Mouse (Mus musculus) c-Kit-positive CD71-positive TER-119-negative erythroid progenitor cells, embryonic 14.5 days (primary cell): Measurements from ENCODE around the gene Mlh3.
"Not testable (repeated sequence)": the region's sequence is repeated elsewhere in the genome, so short reads cannot be mapped to it uniquely, and the experiment has no call there.

ENCODE experiments used
- DNase-seq: peaks from one replicate; pipeline ENCODE4 v3.0.0-alpha.2; 2013; ENCODE audit warnings: low read depth

Mlh3 gene

GRCm38 (mm10) chr12:85270319-85270718 lies at the start of gene Mlh3:
Gene Mlh3, minus strand, starts transcription at chr12:85270599.
- DNase-seq: peak; percentile 80

DNA sequence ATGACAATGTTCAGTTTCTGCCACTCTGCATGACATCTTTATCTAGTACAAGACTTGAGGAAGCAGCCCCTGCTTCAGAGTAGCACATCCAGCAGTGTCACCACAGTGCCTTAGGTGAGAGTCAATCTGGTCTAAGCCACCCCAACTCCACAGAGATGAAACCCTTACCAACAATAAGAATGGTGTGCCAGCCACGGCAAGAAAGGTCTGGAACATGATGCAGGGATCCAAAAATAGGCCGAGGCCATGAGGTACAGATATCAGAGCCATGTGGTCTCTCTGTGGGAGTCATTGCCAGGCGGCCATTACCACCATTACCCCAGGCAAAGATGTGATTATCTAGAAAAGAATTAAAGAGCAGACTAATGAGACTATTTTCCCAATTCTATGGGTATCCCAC lies 38.3 kb upstream of the Mlh3 start:
- DNase-seq: no peak

DNA sequence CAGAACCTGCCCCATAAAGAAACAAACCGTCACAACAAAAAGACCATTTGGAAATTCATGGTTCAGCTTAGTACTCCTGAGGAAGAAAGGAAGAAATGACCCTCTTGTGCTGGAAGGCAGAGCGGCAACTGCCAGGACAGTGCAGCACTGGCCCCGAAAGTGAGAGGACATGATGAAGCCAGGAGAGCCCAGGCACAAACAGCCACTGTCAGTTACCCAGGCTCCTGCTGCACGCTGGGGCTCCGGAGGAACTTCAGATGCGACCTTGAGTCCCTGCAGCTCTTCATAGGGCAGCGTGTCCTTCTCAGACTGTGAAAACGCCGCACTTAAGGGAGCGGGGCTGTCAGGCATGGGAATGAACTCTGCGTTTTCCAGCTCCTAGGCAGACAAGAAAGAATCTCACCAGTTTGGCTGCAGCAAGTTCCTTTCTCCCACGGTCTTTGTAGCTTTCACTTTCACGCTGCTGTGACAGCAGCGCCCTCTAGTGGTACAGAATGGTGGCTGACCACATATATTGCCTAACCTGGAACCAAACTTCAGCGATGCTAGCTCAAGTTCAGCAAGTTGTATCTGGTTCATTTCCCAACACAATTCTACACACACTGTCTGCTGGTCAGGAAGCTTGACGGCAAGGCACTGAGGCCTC lies 35.0 kb upstream of the Mlh3 start:
- DNase-seq: peak; percentile 80

DNA sequence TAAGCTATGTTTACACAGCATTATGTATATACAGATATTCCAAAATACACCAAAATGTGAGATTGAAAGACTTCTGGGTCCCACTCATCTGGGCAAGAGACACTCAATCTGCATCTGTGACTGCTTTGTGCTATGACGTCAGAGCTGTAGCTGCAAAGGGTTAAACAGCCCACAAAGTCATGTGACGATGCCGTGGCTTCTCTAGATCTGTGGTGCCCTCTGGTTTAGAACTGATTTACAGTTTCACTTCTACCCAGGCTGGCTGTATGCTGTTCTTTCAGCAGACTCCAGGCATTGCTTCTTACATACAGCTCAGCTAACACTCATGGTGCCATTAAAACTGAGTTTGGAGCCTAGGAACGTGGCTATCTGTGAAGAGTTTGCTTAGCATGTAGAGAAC lies 34.3 kb upstream of the Mlh3 start:
- DNase-seq: no peak

DNA sequence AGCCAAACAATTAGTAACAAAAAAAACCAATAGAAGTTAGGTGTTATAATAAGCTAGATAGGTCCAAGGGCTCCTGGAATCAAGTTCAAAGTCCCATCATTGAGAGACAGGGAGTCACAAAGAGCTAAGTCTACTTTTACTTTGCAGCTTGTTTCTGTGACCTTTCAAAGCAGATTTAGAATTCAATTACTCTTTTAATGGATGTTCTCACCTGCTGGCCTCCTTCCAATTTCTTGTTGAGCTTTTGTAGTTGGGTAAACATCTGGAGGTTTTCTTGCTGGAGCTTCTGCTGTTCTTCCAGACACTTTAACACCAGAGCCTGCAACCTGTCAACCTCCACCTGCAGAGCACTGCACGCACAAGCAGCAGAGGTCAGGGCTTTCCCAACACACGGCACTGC lies 32.9 kb upstream of the Mlh3 start:
- no peak for DNase-seq

GRCm38 (mm10) chr12:85298835-85299180 lies 28.4 kb upstream of the Mlh3 start:
- DNase-seq: no peak

GRCm38 (mm10) chr12:85298127-85298834 lies 27.9 kb upstream of the Mlh3 start:
- no peak for DNase-seq

- no peak for DNase-seq
Measured at GRCm38 (mm10) chr12:85297345-85297997, 27.1 kb upstream of the Mlh3 start.

GRCm38 (mm10) chr12:85296915-85297314 lies 26.5 kb upstream of the Mlh3 start:
- DNase-seq: no peak

GRCm38 (mm10) chr12:85295506-85295905 lies 25.1 kb upstream of the Mlh3 start:
- no peak for DNase-seq

DNA sequence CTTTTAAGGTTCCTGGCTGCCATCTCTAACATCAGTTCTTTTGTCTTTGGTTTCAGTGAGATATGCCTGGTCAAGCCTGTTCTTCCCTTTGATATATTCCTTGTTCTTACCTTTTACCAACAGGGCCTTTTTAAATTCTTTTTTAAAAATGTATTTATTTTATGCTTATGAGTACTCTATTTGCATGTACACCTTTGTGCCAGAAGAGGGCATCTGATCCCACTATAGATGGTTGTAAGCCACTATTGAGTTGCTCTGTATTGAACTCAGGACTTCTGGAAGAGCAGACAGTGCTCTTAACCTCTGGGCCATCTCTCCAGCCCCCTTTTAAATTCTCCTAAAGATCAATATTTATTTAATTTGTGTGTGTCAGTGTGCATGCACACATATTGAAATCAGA lies 22.5 kb upstream of the Mlh3 start:
- DNase-seq: no peak

DNA sequence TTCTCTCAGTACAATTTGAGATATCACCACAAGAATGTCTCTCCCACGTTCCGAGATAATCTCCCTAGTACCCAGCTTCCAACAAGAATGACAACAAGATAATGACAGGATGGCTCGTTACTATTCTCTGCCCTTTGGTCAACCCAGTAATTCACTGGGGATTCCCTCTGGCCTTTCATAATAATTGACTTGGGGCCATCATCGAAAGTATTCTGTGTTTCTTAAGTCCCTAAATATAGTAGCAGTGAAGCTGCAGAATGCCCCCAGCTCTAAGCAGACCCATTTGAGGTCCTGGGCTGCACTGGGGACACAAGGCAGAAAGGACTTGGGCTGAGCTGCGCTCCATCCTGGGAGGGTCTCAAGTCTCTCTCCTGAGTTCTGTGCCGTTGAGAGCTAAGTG lies 21.9 kb upstream of the Mlh3 start:
- no peak for DNase-seq

DNA sequence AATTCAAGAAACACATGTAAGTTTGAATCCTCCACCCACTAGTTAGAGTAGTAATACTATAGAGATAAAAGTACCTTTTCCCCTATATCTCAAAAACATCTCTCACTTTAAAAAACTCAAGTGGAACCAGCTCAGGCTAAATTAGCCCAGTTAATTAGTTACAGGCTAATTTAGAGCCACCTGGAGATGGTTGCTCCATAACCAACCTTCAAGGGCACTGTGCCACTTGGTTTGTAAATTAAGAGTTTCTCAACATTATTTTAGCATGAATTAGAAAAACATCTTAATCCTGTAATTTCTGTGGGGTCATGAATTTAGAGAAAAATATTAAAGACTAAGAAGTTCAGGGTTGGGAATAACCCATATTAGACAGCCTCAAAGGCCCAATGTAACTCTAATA lies 21.1 kb upstream of the Mlh3 start:
- DNase-seq: no peak

DNA sequence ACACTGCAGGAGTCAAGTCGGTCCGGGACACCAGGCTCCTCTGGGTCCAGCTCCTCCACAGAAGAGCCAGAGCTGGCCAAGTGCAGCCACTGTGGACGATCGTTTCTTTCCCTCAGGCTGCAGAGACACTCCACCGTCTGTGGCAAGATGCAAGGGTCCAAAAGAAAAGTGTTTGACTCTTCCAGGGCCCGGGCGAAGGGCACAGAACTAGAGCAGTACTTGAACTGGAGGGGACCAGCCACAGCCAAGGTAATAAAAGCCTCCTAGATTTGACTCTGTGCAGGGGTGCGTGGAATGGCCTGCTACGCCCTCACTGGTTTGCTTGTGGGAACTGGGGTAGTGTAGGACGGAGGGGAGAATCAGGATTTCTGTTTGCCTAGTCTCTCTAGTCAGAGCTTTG lies 20.2 kb upstream of the Mlh3 start:
- DNase-seq: no peak

DNA sequence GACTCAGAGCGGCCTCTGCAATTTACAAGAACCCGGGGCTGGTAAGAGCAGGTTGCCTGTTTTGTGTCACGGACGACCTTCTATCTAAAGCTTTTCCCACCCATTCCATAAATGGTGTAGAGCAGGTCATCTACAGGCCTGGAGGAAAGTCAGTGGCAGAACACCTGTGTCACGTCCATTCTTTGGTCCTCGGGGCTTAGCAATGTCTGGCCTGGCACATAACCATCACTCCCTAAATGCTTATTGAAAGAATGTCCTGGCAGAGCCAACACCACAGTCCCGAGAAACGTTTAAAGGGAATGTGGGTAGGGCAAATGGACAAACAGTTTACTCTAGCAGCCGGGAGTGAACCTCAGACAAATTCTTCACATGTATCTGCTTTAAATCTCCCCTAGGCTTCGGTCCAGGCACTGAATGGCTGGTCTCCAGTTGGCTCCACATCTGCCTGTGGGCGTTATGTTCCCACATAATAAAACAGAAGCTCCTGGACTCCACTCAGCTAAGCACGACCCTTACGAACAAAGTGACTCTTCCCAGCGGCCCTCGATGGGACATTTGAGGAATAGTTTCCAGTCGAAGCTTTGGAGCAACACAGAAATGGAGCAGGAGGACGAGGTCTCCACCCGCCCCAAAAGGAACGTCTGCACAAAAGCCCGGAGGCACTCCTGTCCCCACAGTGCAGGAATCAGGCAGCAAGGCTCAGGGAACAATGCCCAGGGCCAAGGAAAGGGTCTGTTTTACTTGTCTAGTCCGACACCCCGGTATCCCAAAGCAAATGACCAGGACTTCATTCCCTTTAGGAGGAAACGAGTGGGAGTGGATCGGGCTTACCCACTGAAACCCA lies 19.0 kb upstream of the Mlh3 start:
- DNase-seq: no peak

- peak; percentile 72 for DNase-seq
Measured at GRCm38 (mm10) chr12:85288486-85289156, 18.2 kb upstream of the Mlh3 start, which contains the start of gene Zc2hc1c. Gene Zc2hc1c, plus strand, starts transcription at chr12:85288591.

DNA sequence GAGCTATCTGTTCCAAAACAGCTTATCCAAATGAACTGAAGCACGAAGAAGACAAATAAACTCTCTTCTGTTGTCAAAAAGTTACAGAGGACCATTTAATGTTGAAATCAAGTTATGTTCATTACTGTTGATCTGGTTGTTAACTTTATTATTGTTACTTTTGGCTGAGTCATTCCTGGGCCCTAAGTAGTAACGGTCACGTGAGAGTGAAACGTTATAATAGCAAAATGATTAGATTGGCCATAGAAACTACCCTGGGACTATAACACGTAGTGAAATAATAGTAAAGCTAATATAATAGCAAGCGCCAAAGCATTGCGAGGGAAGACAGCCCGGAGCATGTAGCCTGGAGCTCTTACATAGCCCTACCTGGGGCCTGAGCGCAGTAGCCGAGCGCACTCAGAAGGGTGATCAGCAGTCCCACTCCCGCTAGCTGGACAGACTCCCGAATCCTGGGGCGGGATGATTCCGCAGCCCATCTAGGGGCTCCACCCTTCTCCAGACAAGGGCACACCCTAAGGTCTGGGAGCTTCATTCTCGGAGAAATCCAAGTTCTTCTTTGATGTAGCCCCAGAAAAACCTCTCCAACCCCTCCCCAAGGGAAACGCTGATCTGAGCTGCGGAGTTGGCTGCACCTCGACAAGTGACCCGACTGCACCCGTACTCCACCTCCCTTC lies 17.5 kb upstream of the Mlh3 start, which contains the start of gene Acyp1:
TSS of gene Acyp1 (minus strand) at position 630 of the 677 bp plus-strand sequence.
- no peak for DNase-seq

- peak; percentile 62 for DNase-seq
Measured at GRCm38 (mm10) chr12:85286941-85287340, 16.5 kb upstream of the Mlh3 start.

DNA sequence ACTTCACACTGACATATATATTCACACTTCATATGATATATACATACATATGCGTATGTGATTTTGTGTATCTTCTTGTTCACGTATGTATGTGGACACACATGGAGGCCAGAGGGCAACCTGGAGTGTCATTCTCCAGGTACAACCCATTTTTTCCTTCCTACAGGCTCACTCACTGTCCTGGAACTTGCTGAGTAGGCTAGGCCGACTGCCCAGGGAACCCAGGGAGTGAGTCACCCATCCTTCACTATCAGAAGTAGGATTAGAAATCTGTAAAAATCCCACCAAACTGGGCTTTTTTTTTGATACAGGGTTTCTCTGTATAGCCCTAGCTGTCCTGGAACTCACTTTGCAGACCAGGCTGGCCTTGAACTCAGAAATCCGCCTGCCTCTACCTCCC lies 14.6 kb upstream of the Mlh3 start:
- DNase-seq: no peak

- DNase-seq: no peak
Measured at GRCm38 (mm10) chr12:85284331-85284730, 13.9 kb upstream of the Mlh3 start.

DNA sequence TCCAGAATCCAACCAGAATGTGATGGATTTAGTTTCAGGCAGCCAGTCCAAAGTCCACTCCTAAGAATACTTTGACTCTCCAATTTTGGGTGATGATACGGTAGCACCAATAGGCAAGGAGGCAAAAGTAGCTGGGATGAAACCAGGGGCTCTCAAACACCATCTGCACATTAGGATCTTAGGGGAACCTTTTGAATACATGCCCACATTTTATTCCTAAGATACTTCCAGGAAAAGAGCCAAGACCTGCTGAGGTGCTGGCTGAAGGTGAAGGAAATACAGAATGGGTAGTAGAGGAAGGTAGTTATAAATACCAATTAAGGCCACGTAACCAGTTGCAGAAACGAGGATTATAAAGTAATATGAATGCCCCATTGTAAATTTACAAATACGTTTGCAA lies 11.4 kb upstream of the Mlh3 start:
- not testable (repeated sequence) for DNase-seq
